In genomic region chr17:50237436-50237709, GRCm38 (mm10) we compare ENCODE assay signal across 8 mouse cellular contexts. TPM values are rescaled to one million over a fixed set of nuclear protein-coding genes. Genes with fewer than 3 reads are reported as not detected.
DNase-seq lines count a peak whose midpoint lies in the region; ATAC-seq and TF ChIP-seq lines count a peak whose summit lies in the region.

No protein-coding gene starts in this region.

- no peak overlapping the region for H3K4me3 ChIP-seq in forebrain, embryonic 13.5 days
- H3K4me3 ChIP-seq in hindbrain, embryonic 10.5 days = peak overlapping the region; percentile 22; the same call in 1 of the 2 replicates
- H3K4me3 ChIP-seq in layer of hippocampus, adult 2 months = peak overlapping the region; percentile 14
- no peak overlapping the region for H3K4me3 ChIP-seq in lung, postnatal 0 days (ENCODE audit: low read depth, low read length)

- peak overlapping the region; percentile 37; the same call in 1 of the 2 replicates for H3K4me2 ChIP-seq in forebrain, embryonic 13.5 days
- no peak overlapping the region for H3K4me2 ChIP-seq in lung, postnatal 0 days (replicated peaks; ENCODE audit: low read depth, low read length)

- H3K27ac ChIP-seq in forebrain, embryonic 13.5 days = peak overlapping the region; percentile 82
- H3K27ac ChIP-seq in hindbrain, embryonic 10.5 days = peak overlapping the region; percentile 78
- peak overlapping the region; percentile 61; the same call in 1 of the 2 replicates for H3K27ac ChIP-seq in layer of hippocampus, adult 2 months
- H3K27ac ChIP-seq in lung, postnatal 0 days (ENCODE audit: low read length) = no peak overlapping the region

- 0 out of 2 replicates have a peak, but pooled peaks cover 5% of the 10 kb centered on the region for H3K27me3 ChIP-seq in forebrain, embryonic 13.5 days
- peaks cover 22% of the 10 kb centered on the region for H3K27me3 ChIP-seq in hindbrain, embryonic 10.5 days (ENCODE audit: insufficient read depth, poor library complexity, severe bottlenecking)
- H3K27me3 ChIP-seq in lung, postnatal 0 days (replicated peaks; ENCODE audit: insufficient read depth, low read length) = peaks cover 3% of the 10 kb centered on the region; the same call in 1 of the 2 replicates

- 3% methylated on average over 8 of the region's 8 CpGs for WGBS in forebrain, embryonic 13.5 days
- 6% methylated on average over 8 of the region's 8 CpGs for WGBS in hindbrain, embryonic 10.5 days
- 4% methylated on average over 8 of the region's 8 CpGs for WGBS in lung, postnatal 0 days

- peaks cover 22% of the 10 kb centered on the region for H3K4me1 ChIP-seq in forebrain, embryonic 13.5 days
- peaks cover 23% of the 10 kb centered on the region for H3K4me1 ChIP-seq in hindbrain, embryonic 10.5 days (replicated peaks)
- H3K4me1 ChIP-seq in lung, postnatal 0 days (ENCODE audit: insufficient read depth, low read depth, low read length) = no peaks in the 10 kb centered on the region

- peak overlapping the region; percentile 37; the same call in 1 of the 2 replicates for H3K9ac ChIP-seq in forebrain, embryonic 13.5 days
- no peak overlapping the region for H3K9ac ChIP-seq in lung, postnatal 0 days (replicated peaks; ENCODE audit: low read depth)

- TF ChIP-seq CTCF in layer of hippocampus, adult 2 months (conservative IDR thresholded peaks at IDR 0.05) = peak; percentile 92
- peak; percentile 97 for TF ChIP-seq CTCF in lung, postnatal 0 days (IDR thresholded peaks at IDR 0.05)

- peak; percentile 46 for DNase-seq in MEL-GATA-1-ER (ENCODE audit: extremely low read depth, low read depth)
- peak; percentile 85 for DNase-seq in hindbrain, embryonic 10.5 days (ENCODE audit: low spot score)
- DNase-seq in layer of hippocampus, adult 2 months (ENCODE audit: low spot score in 2 of 2) = peak; percentile 84 to 90
- DNase-seq in lung, postnatal 0 days (ENCODE audit: low spot score) = peak; percentile 72
- DNase-seq in ovary, postnatal 14 days (ENCODE audit: low spot score) = peak; percentile 86
- peak; percentile 50 to 75 for DNase-seq in thymus, postnatal 10 days (ENCODE audit: low spot score in 2 of 2)

- ATAC-seq in cerebellum, adult (ENCODE audit: insufficient number of reproducible peaks, low FRiP score, low TSS enrichment) = peak; percentile 74
- peak; percentile 88 for ATAC-seq in forebrain, embryonic 13.5 days
- peak; percentile 48; the same call in 1 of the 2 replicates for ATAC-seq in lung, postnatal 0 days

- TF ChIP-seq EP300 in lung, postnatal 0 days (IDR thresholded peaks at IDR 0.05) = no peak

- no peaks in the 10 kb centered on the region for H3K9me3 ChIP-seq in forebrain, embryonic 13.5 days (replicated peaks)
- no peaks in the 10 kb centered on the region for H3K9me3 ChIP-seq in hindbrain, embryonic 10.5 days
- H3K9me3 ChIP-seq in lung, postnatal 0 days (ENCODE audit: low read length) = no peaks in the 10 kb centered on the region

- H3K36me3 ChIP-seq in forebrain, embryonic 13.5 days (ENCODE audit: poor library complexity, severe bottlenecking) = no peaks in the 10 kb centered on the region
- H3K36me3 ChIP-seq in hindbrain, embryonic 10.5 days = no peaks in the 10 kb centered on the region
- no peaks in the 10 kb centered on the region for H3K36me3 ChIP-seq in lung, postnatal 0 days (ENCODE audit: insufficient read depth, low read length)

RNA-seq across cellular contexts. Expression of gene Rftn1, which starts 46.9 kb away (rescaled TPM):
- polyA plus RNA-seq in forebrain, embryonic 13.5 days (2015; fragmentation: Nextera tagmentation; extraction: Ambion mirVana) = 15.3 and 18.7 TPM in 2 replicates
- 4.9 and 7.6 TPM in 2 replicates for polyA plus RNA-seq in hindbrain, embryonic 10.5 days (2016; fragmentation: Nextera tagmentation; extraction: Ambion mirVana)
- 10 to 100 TPM; 14.3 to 16.5 TPM for total RNA-seq in layer of hippocampus, adult 2 months (2021)
- polyA plus RNA-seq in lung, postnatal 0 days (2015; fragmentation: Nextera tagmentation; extraction: Ambion mirVana) = 16.9 and 18.2 TPM in 2 replicates

RNA-seq across cellular contexts. Expression of gene Dazl, which starts 56.1 kb away (rescaled TPM):
- 0.18 and 0.50 TPM in 2 replicates for polyA plus RNA-seq in forebrain, embryonic 13.5 days (2015; fragmentation: Nextera tagmentation; extraction: Ambion mirVana)
- polyA plus RNA-seq in hindbrain, embryonic 10.5 days (2016; fragmentation: Nextera tagmentation; extraction: Ambion mirVana) = not detected in 2 replicates
- 1 to 10 TPM; 4.6 to 5.9 TPM for total RNA-seq in layer of hippocampus, adult 2 months (2021)
- 0.11 TPM in 1 of 2 replicates, not detected in the other for polyA plus RNA-seq in lung, postnatal 0 days (2015; fragmentation: Nextera tagmentation; extraction: Ambion mirVana)

Comparison
In these comparisons a context has a peak if more than half of its experiments do, and no peak if none do; other contexts are left out.
1. H3K4me3 ChIP-seq: peak in hindbrain, embryonic 10.5 days (single experiment) and layer of hippocampus, adult 2 months (single experiment); none in forebrain, embryonic 13.5 days (single experiment) and lung, postnatal 0 days (single experiment).
2. Peak in every context shown above with its lines, with median percentiles within 50 percentile points of each other: DNase-seq and ATAC-seq.